Mouse (Mus musculus): ENCODE measurements around the gene Cyth3.

- TF ChIP-seq POLR2A (IDR thresholded peaks at IDR 0.05; ENCODE audit: borderline replicate concordance, extremely low read depth, low read depth, low read length) = peak; percentile 78; the same call in 1 of the 2 replicates
- no peak for TF ChIP-seq CTCF (IDR thresholded peaks at IDR 0.05; ENCODE audit: insufficient read depth, low read length)
These were observed at the start of gene Cyth3 for GRCm38 (mm10) chr5:143621893-143622622.
